ENCODE assay signal across 21 mouse cellular contexts in the genomic region with DNA sequence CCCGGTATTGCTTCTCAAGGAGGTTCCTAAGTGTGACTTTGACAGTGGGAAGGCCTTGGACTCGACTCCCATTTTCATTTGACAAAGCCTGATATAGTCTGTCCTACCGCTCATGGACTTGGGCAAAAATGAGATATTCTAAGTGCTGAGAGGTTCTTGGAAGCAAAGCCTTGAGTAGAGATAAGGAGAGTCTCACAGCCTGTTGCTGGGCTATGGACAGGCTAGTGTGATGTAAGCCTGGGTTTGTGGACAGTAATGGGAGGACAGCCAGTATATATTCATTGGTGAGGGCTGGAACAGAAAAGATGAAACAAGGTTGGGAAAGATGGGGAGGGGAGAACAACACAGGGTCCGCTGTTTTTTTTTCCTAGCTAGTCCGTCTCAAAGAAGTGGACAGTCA.
A peak's percentile ranks its signal among the peaks of the same experiment; 100 is the strongest.
DNase-seq lines count a peak whose midpoint lies in the region; ATAC-seq and TF ChIP-seq lines count a peak whose summit lies in the region.
"Had no signal": no experiment of that assay in that cellular context is flagged by ENCODE, and none has a peak within 500 bp of the region (broad histone marks: within the 10 kb centered on the region; RNA-seq: fewer than 3 reads in every experiment).

No protein-coding gene starts in this region.

- no peak overlapping the region for H3K9ac ChIP-seq in kidney, embryonic 16.5 days (replicated peaks; ENCODE audit: low read length)
- H3K9ac ChIP-seq in lung, postnatal 0 days (replicated peaks; ENCODE audit: low read depth) = no peak overlapping the region
- H3K9ac ChIP-seq in heart, embryonic 13.5 days = no peak overlapping the region
- H3K9ac ChIP-seq: forebrain, embryonic 12.5 days; limb, embryonic 15.5 days; liver, postnatal 0 days; midbrain, embryonic 15.5 days had no signal

- no peaks in the 10 kb centered on the region for H3K27me3 ChIP-seq in kidney, embryonic 16.5 days (ENCODE audit: insufficient read depth, low read length)
- H3K27me3 ChIP-seq in lung, postnatal 0 days (replicated peaks; ENCODE audit: insufficient read depth, low read length) = no peaks in the 10 kb centered on the region
- H3K27me3 ChIP-seq in heart, embryonic 13.5 days (replicated peaks) = no peaks in the 10 kb centered on the region; the same call in 1 of the 2 replicates
- H3K27me3 ChIP-seq: forebrain, embryonic 12.5 days; midbrain, embryonic 15.5 days had no signal

- WGBS in kidney, embryonic 16.5 days = 82% methylated on average over 5 of the region's 5 CpGs
- 65% methylated on average over 5 of the region's 5 CpGs for WGBS in lung, postnatal 0 days
- WGBS in heart, embryonic 13.5 days = 52% methylated on average over 5 of the region's 5 CpGs

- no peak for TF ChIP-seq CTCF in lung, postnatal 0 days (IDR thresholded peaks at IDR 0.05)

- no peaks in the 10 kb centered on the region for H3K36me3 ChIP-seq in kidney, embryonic 16.5 days (ENCODE audit: insufficient read depth, low read length)
- no peaks in the 10 kb centered on the region for H3K36me3 ChIP-seq in lung, postnatal 0 days (ENCODE audit: insufficient read depth, low read length)
- H3K36me3 ChIP-seq in heart, embryonic 13.5 days = no peaks in the 10 kb centered on the region
- H3K36me3 ChIP-seq: embryonic facial prominence, embryonic 10.5 days; forebrain, embryonic 12.5 days; limb, embryonic 15.5 days; midbrain, embryonic 15.5 days had no signal

- peak overlapping the region; percentile 62 for H3K27ac ChIP-seq in kidney, embryonic 16.5 days (ENCODE audit: low read length)
- no peak overlapping the region for H3K27ac ChIP-seq in lung, postnatal 0 days (ENCODE audit: low read length)
- peak overlapping the region; percentile 67 for H3K27ac ChIP-seq in heart, embryonic 13.5 days (replicated peaks)
- H3K27ac ChIP-seq: embryonic facial prominence, embryonic 10.5 days; forebrain, embryonic 12.5 days; gastrocnemius, adult 2 months; layer of hippocampus, adult 2 months; limb, embryonic 15.5 days; midbrain, embryonic 15.5 days had no signal

- no peak for TF ChIP-seq EP300 in lung, postnatal 0 days (IDR thresholded peaks at IDR 0.05)

- DNase-seq in kidney, postnatal 14 days = no peak
- peak; percentile 44 for DNase-seq in lung, postnatal 0 days (ENCODE audit: low spot score)
- no peak for DNase-seq in lung, postnatal 10 days
- DNase-seq in thymus, adult 18-20 months = no peak
- DNase-seq in urinary bladder, adult 18-20 months (ENCODE audit: low spot score in 2 of 2) = no peak
- DNase-seq: adrenal gland, adult 2 months; cerebellum, adult 9-10 months; gastrocnemius, adult 2 months; kidney, adult 9 months; layer of hippocampus, postnatal 36 days; liver, postnatal 0 days; thymus, postnatal 4 days had no signal

- no peaks in the 10 kb centered on the region for H3K4me1 ChIP-seq in kidney, embryonic 16.5 days (ENCODE audit: insufficient read depth, low read length)
- no peaks in the 10 kb centered on the region for H3K4me1 ChIP-seq in lung, postnatal 0 days (ENCODE audit: insufficient read depth, low read depth, low read length)
- peaks cover 10% of the 10 kb centered on the region for H3K4me1 ChIP-seq in heart, embryonic 13.5 days
- H3K4me1 ChIP-seq: embryonic facial prominence, embryonic 10.5 days; forebrain, embryonic 12.5 days; limb, embryonic 15.5 days; midbrain, embryonic 15.5 days had no signal

- no peak for ATAC-seq in kidney, embryonic 16.5 days (ENCODE audit: low FRiP score, low TSS enrichment)
- ATAC-seq in lung, postnatal 0 days = peak; percentile 43; the same call in 1 of the 2 replicates
- peak; percentile 61; the same call in 1 of the 2 replicates for ATAC-seq in heart, embryonic 13.5 days (ENCODE audit: extremely low read depth, insufficient number of reproducible peaks, low FRiP score, low TSS enrichment)
- ATAC-seq: inflammation-experienced regulatory T-cells, adult 6 months; liver, postnatal 0 days; midbrain, embryonic 15.5 days had no signal

- H3K4me2 ChIP-seq in kidney, embryonic 16.5 days (replicated peaks; ENCODE audit: low read depth, low read length) = no peak overlapping the region
- no peak overlapping the region for H3K4me2 ChIP-seq in lung, postnatal 0 days (replicated peaks; ENCODE audit: low read depth, low read length)
- no peak overlapping the region for H3K4me2 ChIP-seq in heart, embryonic 13.5 days
- H3K4me2 ChIP-seq: forebrain, embryonic 12.5 days; limb, embryonic 15.5 days; midbrain, embryonic 15.5 days had no signal

- no peak overlapping the region for H3K4me3 ChIP-seq in kidney, embryonic 16.5 days (ENCODE audit: low read length)
- no peak overlapping the region for H3K4me3 ChIP-seq in lung, postnatal 0 days (ENCODE audit: low read depth, low read length)
- no peak overlapping the region for H3K4me3 ChIP-seq in heart, embryonic 13.5 days
- H3K4me3 ChIP-seq: embryonic facial prominence, embryonic 10.5 days; forebrain, embryonic 12.5 days; gastrocnemius, adult 2 months; layer of hippocampus, adult 2 months; limb, embryonic 15.5 days; midbrain, embryonic 15.5 days; myocyte had no signal

- no peaks in the 10 kb centered on the region for H3K9me3 ChIP-seq in kidney, embryonic 16.5 days (ENCODE audit: low read length)
- H3K9me3 ChIP-seq in lung, postnatal 0 days (ENCODE audit: low read length) = no peaks in the 10 kb centered on the region
- no peaks in the 10 kb centered on the region for H3K9me3 ChIP-seq in heart, embryonic 13.5 days
- H3K9me3 ChIP-seq: embryonic facial prominence, embryonic 10.5 days; forebrain, embryonic 12.5 days; limb, embryonic 15.5 days; midbrain, embryonic 15.5 days had no signal
